Mouse (Mus musculus) brown adipose tissue, adult 24 weeks (tissue): Measurements from ENCODE around the gene Ppil1. TPM values are rescaled to one million over a fixed set of nuclear protein-coding genes. Genes with fewer than 3 reads are reported as not detected.
A peak's percentile ranks its signal among the peaks of the same experiment; 100 is the strongest.
"Not testable (repeated sequence)": the region's sequence is repeated elsewhere in the genome, so short reads cannot be mapped to it uniquely, and the experiment has no call there.

Source experiments
- H3K27ac ChIP-seq: fragments of 200-500 bp; replicated peaks from 2 replicates; pipeline ENCODE4 v1.5.1; 2012; ENCODE audit warnings: low read depth, mild to moderate bottlenecking, low read length
- H3K4me1 ChIP-seq: fragments of 200-500 bp; 2 replicates; pipeline ENCODE4 v1.6.1; 2012; ENCODE audit warnings: low read length, mixed read lengths; ENCODE audit not compliant: control insufficient read depth, insufficient read depth, insufficient read length
- H3K4me3 ChIP-seq: fragments of 200-500 bp; 2 replicates; pipeline ENCODE4 v1.5.1; 2012; ENCODE audit warnings: low read depth, mild to moderate bottlenecking, low read length, moderate library complexity; ENCODE audit not compliant: insufficient read depth
- polyA plus RNA-seq: library from polyadenylated mRNA; stranded (reverse); fragments of >200 nt; gene quantifications from 2 replicates; pipeline ENCODE4 v1.2.4, GENCODE M21; 2012; ENCODE audit not compliant: missing spikeins, insufficient read depth, insufficient read length

Gene Ppil1
- polyA plus RNA-seq, 1 experiment = 20.9 TPM

DNA sequence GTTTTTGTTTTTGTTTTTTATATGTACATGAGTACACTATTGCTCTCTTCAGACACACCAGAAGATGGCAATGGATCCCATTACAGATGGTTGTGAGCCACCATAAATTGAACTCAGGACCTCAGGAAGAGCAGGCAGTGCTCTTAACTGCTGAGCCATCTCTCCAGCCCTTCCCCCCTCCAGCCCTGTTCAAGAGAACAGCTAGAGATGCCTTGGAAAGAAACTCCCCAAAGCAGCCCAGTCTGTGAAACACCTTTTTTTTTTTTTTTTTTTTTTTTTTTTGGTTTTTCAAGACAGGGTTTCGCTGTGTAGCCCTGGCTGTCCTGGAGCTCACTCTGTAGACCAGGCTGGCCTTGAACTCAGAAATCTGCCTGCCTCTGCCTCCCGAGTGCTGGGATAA lies 3.1 kb upstream of the Ppil1 start:
- H3K27ac ChIP-seq, H3K4me1 ChIP-seq, H3K4me3 ChIP-seq: not testable (repeated sequence)

- peak overlapping the region; percentile 85; the same call in 1 of the 2 replicates for H3K4me3 ChIP-seq
- H3K27ac ChIP-seq = no peak overlapping the region
- peaks cover 5% of the 10 kb centered on the region; the same call in 1 of the 2 replicates for H3K4me1 ChIP-seq
These were observed 774 bp upstream of the Ppil1 start for GRCm38 (mm10) chr17:29264760-29265159.

DNA sequence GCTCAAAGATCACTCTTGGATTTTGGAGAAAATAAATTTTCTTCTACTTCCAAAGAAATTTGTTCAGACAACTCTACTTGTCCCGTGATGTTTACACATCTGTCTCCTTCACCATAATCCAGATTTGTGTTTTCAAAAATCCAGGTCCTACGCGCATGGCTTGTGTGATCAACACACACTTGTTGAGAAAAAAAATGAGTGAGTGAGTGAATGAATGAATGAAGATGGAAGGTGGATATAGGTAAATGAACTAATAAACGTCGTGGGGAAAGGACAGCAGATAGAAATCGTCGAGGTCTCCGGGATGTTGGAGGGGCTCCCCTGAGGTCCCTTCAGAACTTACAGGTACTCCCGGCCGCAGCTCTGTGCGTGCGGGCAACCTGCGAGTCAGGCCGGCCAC lies 569 bp downstream of the Ppil1 start:
- Histone ChIP-seq H3K4me3 (peak overlapping the region; percentile 85), H3K27ac (peak overlapping the region; percentile 94), H3K4me1 (peaks cover 5% of the 10 kb centered on the region; the same call in 1 of the 2 replicates)

DNA sequence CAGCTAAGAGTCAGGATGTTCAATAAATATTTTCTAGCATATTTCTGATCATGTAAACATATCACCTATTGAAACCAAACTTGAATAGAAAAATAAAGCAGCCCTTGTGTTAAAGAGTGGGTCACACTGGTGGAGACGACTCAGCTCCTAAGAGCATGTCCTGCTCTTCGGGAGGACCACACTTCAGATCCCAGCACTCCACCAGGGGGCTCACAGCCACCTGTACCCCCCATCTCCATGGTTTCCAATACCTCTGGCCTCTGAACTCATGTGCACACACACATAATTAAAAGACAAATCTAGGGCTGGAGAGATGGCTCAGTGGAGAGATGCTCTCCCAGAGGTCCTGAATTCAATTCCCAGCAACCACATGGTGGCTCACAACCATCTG lies 1.7 kb downstream of the Ppil1 start:
- no peak overlapping the region for H3K4me3 ChIP-seq
- no peak overlapping the region for H3K27ac ChIP-seq
- H3K4me1 ChIP-seq = peaks cover 9% of the 10 kb centered on the region

DNA sequence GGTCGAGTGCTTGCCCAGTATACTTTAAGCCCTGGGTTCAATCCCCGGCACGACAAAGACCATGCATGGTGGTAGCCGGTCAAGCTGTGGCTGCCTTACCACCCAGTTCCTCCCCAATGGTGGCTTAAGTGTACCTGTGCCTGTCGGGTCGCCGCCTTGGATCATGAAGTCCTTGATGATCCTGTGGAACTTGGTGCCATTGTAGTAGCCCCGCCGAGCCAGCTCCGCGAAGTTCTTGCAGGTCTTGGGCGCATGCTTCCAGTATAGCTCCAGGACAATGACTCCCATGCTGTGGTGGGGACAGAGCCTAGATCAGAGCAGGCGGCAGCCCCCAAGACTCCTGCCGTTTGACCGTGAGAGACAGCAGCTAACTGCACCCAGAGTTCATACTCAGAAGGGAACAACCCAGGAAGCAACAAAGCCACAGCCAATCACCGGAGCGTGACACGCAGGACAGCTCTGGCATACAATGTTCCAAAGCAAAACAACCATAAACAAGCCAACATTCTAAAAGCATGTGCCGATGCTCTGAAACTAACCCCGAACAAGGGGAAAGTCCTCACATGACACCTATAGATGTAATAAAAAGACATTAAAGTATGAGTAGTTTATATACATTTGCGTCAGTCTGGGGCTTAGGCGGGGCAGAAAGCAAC lies 2.3 kb downstream of the Ppil1 start:
- Histone ChIP-seq H3K4me1 (peaks cover 9% of the 10 kb centered on the region), H3K27ac (no peak overlapping the region), H3K4me3 (no peak overlapping the region)

DNA sequence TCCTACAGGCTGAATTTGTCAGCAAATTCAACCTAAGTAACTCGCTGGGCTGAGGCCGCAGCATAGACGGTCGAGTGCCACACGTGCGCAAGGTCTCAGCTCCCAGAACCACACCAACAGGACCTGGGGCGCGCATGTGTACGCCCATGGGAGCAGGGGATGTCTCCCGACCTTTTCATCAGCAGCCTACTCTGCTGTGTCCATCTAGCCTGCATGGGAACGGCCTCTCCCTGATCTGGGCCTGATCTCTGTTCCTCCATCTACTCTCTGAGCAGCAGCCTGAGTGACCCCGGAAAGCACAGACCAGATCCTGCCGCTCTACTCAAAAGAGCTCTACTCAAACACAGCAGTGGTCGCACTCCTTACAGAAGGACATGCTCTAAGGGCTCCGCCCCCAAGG lies 3.5 kb downstream of the Ppil1 start:
- Histone ChIP-seq H3K4me3 (no peak overlapping the region), H3K27ac (no peak overlapping the region), H3K4me1 (peaks cover 10% of the 10 kb centered on the region)

DNA sequence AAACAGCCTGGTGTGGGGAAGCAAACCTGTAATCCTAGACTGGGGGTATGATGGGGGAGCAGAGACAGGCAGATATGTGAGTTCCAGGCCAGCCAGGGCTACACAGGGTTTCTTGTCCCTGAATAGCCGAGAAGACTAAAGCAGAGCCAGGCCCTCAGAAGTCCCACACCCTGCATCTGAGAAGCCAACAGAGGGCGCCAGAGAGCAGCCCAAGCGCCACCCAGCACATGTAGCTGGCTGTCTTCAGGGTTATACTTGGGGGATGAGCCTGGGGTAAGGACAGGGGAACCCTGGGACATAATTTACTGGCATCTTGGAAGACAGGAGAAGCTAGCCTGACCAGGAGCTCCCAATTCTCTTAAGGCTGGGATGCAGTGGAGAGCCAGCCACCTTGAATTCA lies 4.5 kb downstream of the Ppil1 start:
- Histone ChIP-seq H3K4me3 (no peak overlapping the region), H3K27ac (peak overlapping the region; percentile 78), H3K4me1 (peaks cover 11% of the 10 kb centered on the region)

- peak overlapping the region; percentile 78 for H3K27ac ChIP-seq
- H3K4me1 ChIP-seq = peaks cover 14% of the 10 kb centered on the region
- no peak overlapping the region for H3K4me3 ChIP-seq
These were observed 5.1 kb downstream of the Ppil1 start for GRCm38 (mm10) chr17:29258921-29259320.

DNA sequence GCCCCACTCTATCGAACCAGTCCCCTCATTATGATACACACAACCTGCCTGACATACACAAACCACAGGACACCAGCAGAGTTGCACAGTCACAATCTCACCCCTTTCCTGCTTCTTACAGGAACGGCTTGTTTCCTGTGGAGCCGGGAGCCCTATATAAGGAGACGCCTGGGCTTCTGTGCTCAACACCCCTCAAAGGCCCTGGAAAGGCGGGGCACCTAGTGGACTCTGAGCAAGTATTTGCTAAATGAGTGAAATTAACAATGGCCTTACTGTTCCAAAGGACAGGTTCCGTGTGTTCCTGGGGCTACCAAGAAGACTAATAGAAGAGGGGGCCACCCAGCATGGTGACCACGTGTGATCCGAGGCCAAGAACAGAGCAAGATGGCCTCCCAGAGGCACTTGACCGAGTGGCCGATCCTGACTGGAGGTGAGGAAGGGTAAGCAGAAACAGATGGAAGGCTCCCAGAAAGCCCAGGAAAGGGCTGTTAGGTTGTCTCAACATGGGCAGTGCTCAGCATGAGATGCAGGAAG lies 5.9 kb downstream of the Ppil1 start:
- H3K27ac ChIP-seq = peak overlapping the region; percentile 73
- no peak overlapping the region for H3K4me3 ChIP-seq
- H3K4me1 ChIP-seq = peaks cover 16% of the 10 kb centered on the region

DNA sequence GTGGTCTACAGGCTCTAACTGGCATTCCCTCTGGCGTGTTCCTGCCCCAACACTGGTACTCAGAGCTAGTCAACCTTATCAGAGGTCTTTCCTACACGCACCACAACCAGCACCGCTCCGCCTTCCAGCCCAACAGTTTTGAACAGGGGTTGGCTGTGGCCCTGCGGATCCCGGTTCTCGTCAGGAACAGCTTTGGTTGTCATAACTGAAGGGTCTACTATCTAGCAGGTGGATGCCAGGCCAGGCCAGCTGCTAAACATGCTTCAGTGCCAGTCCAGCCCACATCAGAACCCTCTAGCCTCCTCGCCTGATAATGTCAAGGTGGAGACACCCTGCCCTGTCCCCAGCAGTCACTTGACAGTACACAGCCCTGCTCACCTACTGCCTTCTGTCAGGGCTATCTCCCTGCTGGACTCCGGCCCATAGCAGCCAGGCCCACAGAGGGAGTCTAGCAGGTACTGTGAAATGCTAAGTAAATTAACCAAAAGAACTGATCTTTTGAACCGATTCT lies 6.9 kb downstream of the Ppil1 start:
- Histone ChIP-seq H3K4me3 (no peak overlapping the region), H3K27ac (no peak overlapping the region), H3K4me1 (peaks cover 17% of the 10 kb centered on the region)

DNA sequence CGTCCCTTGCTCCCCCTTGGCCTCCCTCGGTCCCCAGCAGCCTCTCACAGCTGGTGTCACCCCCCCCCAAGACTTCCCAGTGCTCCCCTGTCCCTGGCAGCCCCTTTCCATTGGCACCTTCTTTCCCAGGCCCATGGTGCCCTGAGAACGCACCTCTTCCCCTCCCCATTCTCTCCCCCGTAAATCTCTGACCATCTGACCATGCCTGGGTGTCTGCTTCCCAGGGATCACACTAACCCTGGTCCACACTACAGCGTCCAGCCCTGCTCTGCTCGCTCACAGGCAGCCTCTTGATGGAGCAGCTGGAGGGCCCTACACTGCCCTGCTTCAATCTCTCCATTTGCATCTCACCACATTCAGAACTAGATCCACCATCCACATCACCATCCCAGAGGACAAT lies 7.5 kb downstream of the Ppil1 start:
- Histone ChIP-seq H3K4me1 (peaks cover 20% of the 10 kb centered on the region), H3K27ac (no peak overlapping the region; the same call in 1 of the 2 replicates)

GRCm38 (mm10) chr17:29254784-29255183 lies 9.2 kb downstream of the Ppil1 start:
- H3K4me3 ChIP-seq = not testable (repeated sequence)
- Histone ChIP-seq H3K4me1 (peaks cover 32% of the 10 kb centered on the region), H3K27ac (peak overlapping the region; percentile 30)

More for the DNA sequence above, 7.5 kb downstream of the Ppil1 start:
- H3K4me3 ChIP-seq = no peak overlapping the region

- peak overlapping the region; percentile 14; the same call in 1 of the 2 replicates for H3K27ac ChIP-seq
- peaks cover 39% of the 10 kb centered on the region for H3K4me1 ChIP-seq
- H3K4me3 ChIP-seq = no peak overlapping the region
These were observed 10.3 kb downstream of the Ppil1 start for GRCm38 (mm10) chr17:29253684-29254083.

- Histone ChIP-seq H3K4me1 (peaks cover 35% of the 10 kb centered on the region), H3K4me3 (no peak overlapping the region), H3K27ac (peak overlapping the region; percentile 9; the same call in 1 of the 2 replicates)
These were observed 10.8 kb downstream of the Ppil1 start for GRCm38 (mm10) chr17:29253236-29253635.

DNA sequence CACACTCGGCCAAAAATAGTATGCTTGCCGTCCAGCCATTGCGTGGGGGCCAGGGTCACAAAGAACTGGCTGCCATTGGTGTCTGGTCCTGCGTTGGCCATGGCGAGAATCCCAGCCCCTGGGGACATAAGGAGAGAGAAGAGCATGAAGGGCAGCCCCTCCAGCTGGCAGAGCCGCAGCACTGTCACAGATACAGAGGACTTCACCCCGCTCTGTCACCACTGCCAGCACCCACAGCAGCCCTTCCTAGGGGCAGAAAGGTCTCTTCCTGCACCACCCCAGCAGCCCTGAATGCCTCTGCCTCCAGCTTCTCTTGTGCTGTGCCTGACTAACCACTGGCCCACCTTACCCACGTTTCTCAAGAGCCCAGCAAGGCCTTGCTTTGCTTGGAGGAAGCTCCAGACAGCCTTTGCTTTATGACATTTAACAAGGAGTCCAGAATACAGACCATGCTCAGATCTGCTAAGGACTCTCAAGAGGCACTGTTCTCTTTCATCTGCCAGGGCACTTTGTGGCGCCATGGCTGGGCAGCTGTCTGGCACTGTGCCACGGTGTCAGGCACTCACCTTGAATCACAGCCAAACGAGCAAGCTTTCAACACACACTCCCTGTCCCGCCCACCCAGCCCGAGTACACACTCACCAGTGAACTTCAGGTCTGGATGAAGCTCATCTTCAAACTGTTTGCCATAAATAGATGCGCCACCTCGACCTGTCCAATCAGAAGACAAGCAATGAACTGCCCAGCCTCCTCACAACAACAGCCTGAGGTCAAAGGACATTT lies 12.2 kb downstream of the Ppil1 start:
- H3K27ac ChIP-seq = peak overlapping the region; percentile 31; the same call in 1 of the 2 replicates
- H3K4me3 ChIP-seq = no peak overlapping the region
- peaks cover 34% of the 10 kb centered on the region for H3K4me1 ChIP-seq
